Mouse (Mus musculus): ENCODE measurements at regions not wholly inside any gene's neighbourhood (a gene's known extent, or its start where the extent isn't known, plus 50 kb on each side); places are given as distances from the start of the nearest gene placed in this dataset.

DNA sequence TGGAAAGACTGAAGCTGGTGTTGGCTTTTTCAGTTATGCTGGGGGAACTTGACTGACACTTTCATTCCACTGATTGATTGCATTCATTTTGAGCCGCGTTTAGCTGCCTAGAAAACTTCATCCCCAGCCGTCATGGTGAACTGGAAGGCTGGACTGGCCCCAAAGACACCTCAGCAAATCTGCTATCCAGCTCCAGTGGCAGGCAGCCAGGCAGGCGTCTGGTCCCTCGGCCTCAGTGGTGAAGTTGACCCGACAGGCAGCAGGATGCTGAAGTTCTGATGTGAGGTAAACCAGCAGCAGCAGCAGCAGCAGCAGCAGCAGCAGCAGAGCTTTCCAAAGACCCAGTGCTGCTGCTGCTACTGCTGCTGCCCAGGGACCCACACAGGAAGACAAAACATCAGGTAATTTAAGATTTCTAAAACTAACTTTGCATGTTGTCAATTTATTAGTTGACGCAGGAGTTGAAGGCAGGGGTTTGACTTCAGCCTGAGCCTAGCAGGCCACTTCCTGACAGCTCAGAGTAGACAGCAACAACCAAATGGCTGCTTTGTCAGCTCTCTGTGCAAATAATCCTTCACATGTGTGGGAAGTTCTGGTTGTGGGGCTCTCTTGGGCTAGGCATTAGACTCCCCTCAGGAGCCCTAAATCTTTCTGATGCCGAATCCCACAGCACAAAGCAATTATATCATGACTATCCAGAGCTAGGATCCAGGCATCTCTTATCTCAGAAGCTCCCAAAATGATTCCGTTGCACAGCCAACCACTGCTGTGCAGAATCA lies 200.4 kb upstream of the Nhs start:
- Histone ChIP-seq H3K4me1 (replicated peaks; ENCODE audit: control insufficient read depth in 2 of 2, insufficient read depth in 2 of 2, low read length in 1 of 2) (no peaks in the 10 kb centered on the region), H3K9ac (replicated peaks) (no peak overlapping the region), H3K4me3 (ENCODE audit: insufficient read depth in 1 of 2, low read depth in 2 of 2, low read length in 2 of 2) (no peak overlapping the region), H3K4me2 (ENCODE audit: low read depth) (no peak overlapping the region), H3K36me3 (replicated peaks; ENCODE audit: control insufficient read depth, insufficient read depth, low read depth) (no peaks in the 10 kb centered on the region), H3K27me3 (ENCODE audit: control insufficient read depth, insufficient read depth, low read length) (no peaks in the 10 kb centered on the region), H3K27ac (no peak overlapping the region), H3K9me3 (ENCODE audit: control insufficient read depth, low read length) (no peaks in the 10 kb centered on the region)
- 51% methylated on average over 9 of the region's 9 CpGs for WGBS (ENCODE audit: insufficient replicate concordance)
- DNase-seq (ENCODE audit: low read depth in 3 of 3, low spot score in 3 of 3) (no peak), ATAC-seq (ENCODE audit: insufficient read depth) (no peak)
- TF ChIP-seq CTCF (IDR thresholded peaks at IDR 0.05; ENCODE audit: low read depth) (no peak), EP300 (IDR thresholded peaks at IDR 0.05; ENCODE audit: low read depth) (no peak)

DNA sequence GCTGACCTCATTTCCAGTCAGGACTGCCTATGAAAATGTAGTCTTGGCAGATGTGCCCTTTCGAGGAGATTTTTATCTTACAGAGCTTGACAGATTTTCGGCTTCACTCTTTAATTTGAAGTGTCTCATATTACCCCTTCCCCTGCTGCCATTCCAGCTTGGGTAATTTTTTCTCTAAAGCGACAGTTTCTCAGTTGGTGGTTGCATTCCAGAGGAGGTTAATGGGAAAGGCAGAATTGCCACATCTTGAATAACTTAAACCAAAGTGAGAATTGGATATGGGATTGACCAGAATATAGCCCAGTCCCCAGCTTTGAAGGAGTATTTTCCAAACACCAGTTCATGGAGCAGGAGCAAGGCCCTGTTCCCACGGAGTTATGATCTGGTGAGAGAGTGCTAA lies 188.8 kb upstream of the Nhs start:
- ATAC-seq (ENCODE audit: insufficient read depth) (no peak), DNase-seq (ENCODE audit: low read depth in 3 of 3, low spot score in 3 of 3) (no peak)
- no peaks in the 10 kb centered on the region for H3K36me3 ChIP-seq (replicated peaks; ENCODE audit: control insufficient read depth, insufficient read depth, low read depth)
- H3K27ac ChIP-seq, result no peak overlapping the region
- H3K4me3 ChIP-seq (ENCODE audit: insufficient read depth in 1 of 2, low read depth in 2 of 2, low read length in 2 of 2), result no peak overlapping the region
- no peaks in the 10 kb centered on the region for H3K9me3 ChIP-seq (ENCODE audit: control insufficient read depth, low read length)
- no peak for TF ChIP-seq EP300 (IDR thresholded peaks at IDR 0.05; ENCODE audit: low read depth)
- H3K9ac ChIP-seq (replicated peaks), result no peak overlapping the region
- no peak overlapping the region for H3K4me2 ChIP-seq (ENCODE audit: low read depth)
- H3K27me3 ChIP-seq (ENCODE audit: control insufficient read depth, insufficient read depth, low read length), result no peaks in the 10 kb centered on the region; the same call in 1 of the 2 replicates
- H3K4me1 ChIP-seq (replicated peaks; ENCODE audit: control insufficient read depth in 2 of 2, insufficient read depth in 2 of 2, low read length in 1 of 2), result no peaks in the 10 kb centered on the region
- WGBS (ENCODE audit: insufficient replicate concordance), result 37% methylated on average over 4 of the region's 4 CpGs

DNA sequence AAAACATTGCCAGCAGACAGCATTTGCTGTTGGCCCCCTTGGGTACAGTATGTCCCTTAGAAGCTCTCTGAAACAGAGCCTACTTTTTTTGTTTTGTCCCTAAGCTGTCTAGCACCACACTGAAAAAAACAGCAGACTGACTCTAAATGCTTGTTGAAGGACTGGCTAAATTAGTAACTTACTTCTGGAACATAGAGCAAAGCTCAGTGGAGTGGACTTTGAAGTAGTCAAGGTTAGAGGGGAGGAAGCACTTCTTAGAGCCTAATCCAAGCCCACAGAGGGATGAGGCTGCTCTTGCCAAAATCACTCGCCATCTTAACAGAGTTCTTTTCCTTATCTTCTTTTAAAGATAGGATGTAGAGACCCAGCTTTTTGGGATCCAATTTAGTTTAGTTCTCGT lies 188.4 kb upstream of the Nhs start:
- Histone ChIP-seq H3K27me3 (ENCODE audit: control insufficient read depth, insufficient read depth, low read length) (no peaks in the 10 kb centered on the region; the same call in 1 of the 2 replicates), H3K9me3 (ENCODE audit: control insufficient read depth, low read length) (no peaks in the 10 kb centered on the region), H3K4me1 (replicated peaks; ENCODE audit: control insufficient read depth in 2 of 2, insufficient read depth in 2 of 2, low read length in 1 of 2) (no peaks in the 10 kb centered on the region), H3K4me2 (ENCODE audit: low read depth) (no peak overlapping the region), H3K4me3 (ENCODE audit: insufficient read depth in 1 of 2, low read depth in 2 of 2, low read length in 2 of 2) (no peak overlapping the region), H3K27ac (no peak overlapping the region), H3K9ac (replicated peaks) (no peak overlapping the region), H3K36me3 (replicated peaks; ENCODE audit: control insufficient read depth, insufficient read depth, low read depth) (no peaks in the 10 kb centered on the region)
- no peak for TF ChIP-seq CTCF (IDR thresholded peaks at IDR 0.05; ENCODE audit: low read depth)
- TF ChIP-seq EP300 (IDR thresholded peaks at IDR 0.05; ENCODE audit: low read depth), result no peak
- whole genome bisulfite sequencing (ENCODE audit: insufficient replicate concordance), result 28% methylated on average over 2 of the region's 2 CpGs
- DNase-seq (ENCODE audit: low read depth in 3 of 3, low spot score in 3 of 3) (no peak), ATAC-seq (ENCODE audit: insufficient read depth) (no peak)

DNA sequence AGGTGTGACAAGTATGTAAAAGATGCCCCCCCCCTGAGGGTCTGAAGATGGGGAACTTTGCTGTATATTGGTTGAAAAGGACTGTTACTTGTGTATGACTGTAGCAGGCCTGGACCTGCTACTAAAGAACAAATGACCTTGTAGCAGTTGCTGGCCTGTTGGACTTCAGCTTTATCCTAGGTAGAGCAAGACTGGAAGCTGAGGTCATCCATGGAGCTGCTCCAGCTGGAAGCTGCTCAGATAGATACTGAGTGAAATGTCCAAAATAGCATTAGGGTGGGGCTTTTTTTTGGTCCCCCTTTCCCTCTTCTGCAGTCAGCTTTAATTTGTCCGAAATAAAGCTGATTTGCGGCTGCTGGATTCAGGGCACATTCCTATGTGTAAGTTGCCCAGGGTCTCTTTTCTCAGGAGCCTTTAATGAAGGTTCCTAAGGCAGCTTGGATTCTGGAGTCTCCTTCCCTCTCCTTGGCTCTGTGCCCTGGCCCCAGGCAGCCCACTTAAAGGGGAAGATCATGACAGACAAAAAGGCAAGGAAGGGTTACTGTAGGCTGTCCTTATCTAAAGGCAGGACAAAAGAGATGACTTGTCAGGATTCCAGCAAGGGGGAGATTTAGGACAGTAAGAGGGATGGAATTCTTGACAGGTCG lies 186.1 kb upstream of the Nhs start:
- ATAC-seq (ENCODE audit: insufficient read depth), result no peak
- no peaks in the 10 kb centered on the region for H3K4me1 ChIP-seq (replicated peaks; ENCODE audit: control insufficient read depth in 2 of 2, insufficient read depth in 2 of 2, low read length in 1 of 2)
- no peak overlapping the region for H3K4me3 ChIP-seq (ENCODE audit: insufficient read depth in 1 of 2, low read depth in 2 of 2, low read length in 2 of 2)
- H3K9ac ChIP-seq (replicated peaks), result no peak overlapping the region
- DNase-seq (ENCODE audit: low read depth in 3 of 3, low spot score in 3 of 3), result no peak
- H3K9me3 ChIP-seq (ENCODE audit: control insufficient read depth, low read length), result no peaks in the 10 kb centered on the region
- WGBS (ENCODE audit: insufficient replicate concordance), result 66% methylated on average over 3 of the region's 3 CpGs
- no peaks in the 10 kb centered on the region; the same call in 1 of the 2 replicates for H3K27me3 ChIP-seq (ENCODE audit: control insufficient read depth, insufficient read depth, low read length)
- no peak overlapping the region for H3K27ac ChIP-seq
- no peaks in the 10 kb centered on the region for H3K36me3 ChIP-seq (replicated peaks; ENCODE audit: control insufficient read depth, insufficient read depth, low read depth)
- TF ChIP-seq CTCF (IDR thresholded peaks at IDR 0.05; ENCODE audit: low read depth), result no peak
- TF ChIP-seq EP300 (IDR thresholded peaks at IDR 0.05; ENCODE audit: low read depth), result no peak
- no peak overlapping the region for H3K4me2 ChIP-seq (ENCODE audit: low read depth)

DNA sequence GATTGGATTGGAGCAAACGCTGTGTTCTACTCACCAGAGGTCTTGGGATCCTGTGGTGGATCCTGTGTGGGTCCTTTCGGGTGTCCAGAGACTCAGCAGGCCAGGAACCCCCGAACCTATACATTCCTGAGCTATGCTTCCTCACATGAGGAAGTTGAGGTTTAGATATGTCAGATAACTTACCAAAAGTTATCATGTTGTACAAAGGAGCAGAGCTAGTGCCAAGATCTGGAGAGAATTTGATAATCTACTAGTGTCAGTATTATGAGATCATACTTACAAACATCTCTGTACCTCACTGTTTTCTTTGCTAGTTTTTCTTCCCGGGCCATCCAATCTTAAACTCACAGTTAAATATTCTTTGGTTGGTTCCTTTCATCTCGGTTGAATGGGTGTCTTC lies 172.6 kb upstream of the Nhs start:
- H3K9me3 ChIP-seq (ENCODE audit: control insufficient read depth, low read length), result no peaks in the 10 kb centered on the region
- H3K4me2 ChIP-seq (ENCODE audit: low read depth), result no peak overlapping the region
- no peak overlapping the region for H3K4me3 ChIP-seq (ENCODE audit: insufficient read depth in 1 of 2, low read depth in 2 of 2, low read length in 2 of 2)
- no peak for TF ChIP-seq CTCF (IDR thresholded peaks at IDR 0.05; ENCODE audit: low read depth)
- TF ChIP-seq EP300 (IDR thresholded peaks at IDR 0.05; ENCODE audit: low read depth), result no peak
- no peaks in the 10 kb centered on the region for H3K27me3 ChIP-seq (ENCODE audit: control insufficient read depth, insufficient read depth, low read length)
- DNase-seq (ENCODE audit: low read depth in 3 of 3, low spot score in 3 of 3) (no peak), ATAC-seq (ENCODE audit: insufficient read depth) (no peak)
- H3K4me1 ChIP-seq (replicated peaks; ENCODE audit: control insufficient read depth in 2 of 2, insufficient read depth in 2 of 2, low read length in 1 of 2), result no peaks in the 10 kb centered on the region
- no peak overlapping the region for H3K27ac ChIP-seq
- H3K36me3 ChIP-seq (replicated peaks; ENCODE audit: control insufficient read depth, insufficient read depth, low read depth), result no peaks in the 10 kb centered on the region
- H3K9ac ChIP-seq (replicated peaks), result no peak overlapping the region
- WGBS (ENCODE audit: insufficient replicate concordance), result 53% methylated on average over 5 of the region's 5 CpGs
